Comparison of ENCODE assay signal across 16 mouse cellular contexts in the genomic region with DNA sequence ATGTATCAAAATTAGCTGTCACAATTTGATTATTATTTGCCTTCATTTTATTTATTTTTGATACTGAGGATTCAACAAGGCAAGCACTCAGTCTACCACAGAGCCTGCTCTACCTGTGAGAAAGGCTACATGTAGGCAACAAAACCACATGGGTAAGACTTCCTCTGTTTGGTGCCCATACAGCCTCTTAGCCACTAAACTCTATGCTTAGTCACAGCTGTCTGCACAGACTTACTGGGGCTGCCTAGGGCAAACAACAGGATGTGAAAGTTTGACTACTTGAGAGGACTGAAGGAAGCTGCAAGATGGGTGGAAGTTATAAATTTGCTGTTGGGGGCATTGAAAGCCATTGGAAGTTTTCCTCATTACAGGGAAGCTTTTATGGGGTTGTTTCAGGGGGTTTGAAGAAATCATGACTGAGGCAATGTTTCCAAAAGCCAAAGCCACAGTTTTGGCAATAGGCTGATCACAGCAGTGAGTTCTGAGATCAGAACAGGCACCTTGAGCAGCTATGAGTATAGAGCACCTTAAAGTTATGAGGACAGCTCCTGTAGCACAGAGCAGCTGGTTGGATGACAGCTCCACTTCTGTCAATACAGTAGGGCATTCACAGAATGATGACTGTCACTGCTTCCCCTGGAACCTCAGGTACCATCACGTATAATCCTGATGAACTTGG. TPM values are rescaled to one million over a fixed set of nuclear protein-coding genes. Genes with fewer than 3 reads are reported as not detected.
DNase-seq lines count a peak whose midpoint lies in the region; ATAC-seq and TF ChIP-seq lines count a peak whose summit lies in the region.
"Had no signal": no experiment of that assay in that cellular context is flagged by ENCODE, and none has a peak within 500 bp of the region (broad histone marks: within the 10 kb centered on the region; RNA-seq: fewer than 3 reads in every experiment).

No protein-coding gene starts in this region.

- H3K79me2 ChIP-seq in macrophage (ENCODE audit: inconsistent target) = no peaks in the 10 kb centered on the region

- no peak overlapping the region for H3K4me3 ChIP-seq in thymus, adult 2 months (ENCODE audit: control insufficient read depth, insufficient read depth, low read length)
- H3K4me3 ChIP-seq in macrophage (ENCODE audit: inconsistent target) = no peak overlapping the region
- H3K4me3 ChIP-seq: liver, embryonic 13.5 days had no signal

- peak; percentile 8 for DNase-seq in thymus, postnatal 25 days
- DNase-seq in thymus, adult 2 months = no peak
- DNase-seq in embryo, embryonic 11 days = no peak
- DNase-seq in left cerebral cortex, postnatal 14 days (ENCODE audit: low spot score in 2 of 2) = no peak
- no peak for DNase-seq in adrenal gland, adult (ENCODE audit: inconsistent age in 2 of 2, low spot score in 1 of 2)
- DNase-seq: adrenal gland, postnatal 10 days; cerebellum, postnatal 10 days; gastrocnemius, postnatal 25 days; kidney, postnatal 36 days; left cerebral cortex, postnatal 4 days; liver, embryonic 13.5 days; right cerebral cortex, adult 18-20 months had no signal

- no peak overlapping the region for H3K27ac ChIP-seq in thymus, adult 2 months (ENCODE audit: control insufficient read depth, insufficient read depth, low read length)
- H3K27ac ChIP-seq in macrophage = peak overlapping the region; percentile 42
- H3K27ac ChIP-seq: liver, embryonic 13.5 days had no signal

- ATAC-seq in activated CD4-positive, CD25-positive, alpha-beta regulatory T cell, adult 4 months = peak; percentile 93
- ATAC-seq: intestine, postnatal 0 days; lung, postnatal 0 days had no signal

- 85% methylated on average over 1 of the region's 1 CpGs for WGBS in thymus, adult 2 months
- 77% methylated on average over 1 of the region's 1 CpGs for WGBS in macrophage (ENCODE audit: missing documents)

- TF ChIP-seq POLR2A in thymus, adult 2 months (IDR thresholded peaks at IDR 0.05; ENCODE audit: control insufficient read depth, extremely low read depth, insufficient read depth, low read length, poor library complexity) = no peak

- no peaks in the 10 kb centered on the region for H3K27me3 ChIP-seq in thymus, adult 2 months (ENCODE audit: control insufficient read depth, insufficient read depth, low read length)
- H3K27me3 ChIP-seq: liver, embryonic 13.5 days had no signal

- H3K4me1 ChIP-seq in thymus, adult 2 months (replicated peaks; ENCODE audit: control insufficient read depth, insufficient read depth, low read length) = no peaks in the 10 kb centered on the region
- H3K4me1 ChIP-seq: liver, embryonic 13.5 days had no signal

- intact Hi-C loops in left cerebral cortex, postnatal 14 days (cut with DNase I) = no loop called here

- TF ChIP-seq CTCF in thymus, adult 2 months (IDR thresholded peaks at IDR 0.05; ENCODE audit: borderline replicate concordance, control insufficient read depth, extremely low read depth, insufficient read depth, low read length, poor library complexity) = no peak

- H3K36me3 ChIP-seq in thymus, adult 2 months (ENCODE audit: control insufficient read depth, insufficient read depth, low read length) = no peaks in the 10 kb centered on the region
- no peaks in the 10 kb centered on the region for H3K36me3 ChIP-seq in macrophage (ENCODE audit: inconsistent target)
- H3K36me3 ChIP-seq: liver, embryonic 13.5 days had no signal

RNA-seq across cellular contexts. Expression of a gene that starts 11.5 kb away (rescaled TPM):
- 0.93 and 1.0 TPM in 2 replicates for polyA plus RNA-seq in thymus, adult 2 months (2012; rRNA removed)
- polyA plus RNA-seq in activated CD4-positive, CD25-positive, alpha-beta regulatory T cell, adult 4 months (2017; shearing (Covaris generic)) = under 1 TPM; 0.13 to 0.42 TPM
- 100 to 1,000 TPM in 1 of 26 experiments, 10 to 100 TPM in 25; 11.7 to 104 (median 41.1) TPM for total RNA-seq in macrophage (2018; cell fraction: chromatin; rRNA removed)
- total RNA-seq in macrophage (2018; cell fraction: cytosol; rRNA removed) = 100 to 1,000 TPM; 120 to 230 (median 186) TPM
- 100 to 1,000 TPM in 15 of 26 experiments, 10 to 100 TPM in 11; 20.5 to 230 (median 108) TPM for total RNA-seq in macrophage (2018; cell fraction: nucleus; rRNA removed)
- polyA plus RNA-seq in macrophage (2018) = 53.4 to 180 TPM (median 165 TPM) in 3 replicates
- total RNA-seq in left cerebral cortex, postnatal 14 days (2021) = 1 to 10 TPM; 2.2 to 2.3 TPM

Comparison
In these comparisons a context has a peak if more than half of its experiments do, and no peak if none do; other contexts are left out.
1. RNA of a gene that starts 11.5 kb away (polyA plus RNA-seq): 53.4 to 180 TPM in macrophage; 0.93 to 1.0 TPM in thymus, adult 2 months and 0.13 to 0.42 TPM in activated CD4-positive, CD25-positive, alpha-beta regulatory T cell, adult 4 months; every median in the first group is over 10 times any median in the second.